Mouse (Mus musculus): Measurements from ENCODE around the gene Sc5d.

Sc5d gene

GRCm38 (mm10) chr9:42249112-42249511 is 14.9 kb downstream of the Sc5d start:
- no peak for DNase-seq

DNA sequence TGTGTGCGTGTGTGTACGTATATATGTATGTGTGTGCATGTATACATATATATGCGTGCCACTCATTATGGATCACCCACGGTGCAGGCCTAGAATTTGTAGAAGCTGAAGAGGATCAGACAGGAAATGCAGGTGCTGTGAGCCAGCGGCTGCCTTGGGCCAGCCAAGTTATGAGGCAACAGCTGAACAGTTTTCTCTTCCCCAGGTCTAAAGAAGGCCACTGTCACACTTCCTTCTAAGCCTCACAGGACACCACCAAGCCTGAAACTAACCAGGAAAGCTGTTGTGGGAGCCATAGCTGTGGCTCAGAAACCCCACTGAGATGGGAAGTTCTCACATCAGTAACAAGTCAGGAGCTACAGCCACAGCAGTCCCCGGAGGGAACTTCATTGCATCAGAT is 17.4 kb downstream of the Sc5d start:
- DNase-seq = no peak

- DNase-seq = no peak
Observed at GRCm38 (mm10) chr9:42244173-42244572, 19.9 kb downstream of the Sc5d start.

GRCm38 (mm10) chr9:42241021-42241420 is 23.0 kb downstream of the Sc5d start:
- DNase-seq = peak; percentile 69 to 70

GRCm38 (mm10) chr9:42240583-42240992 is 23.5 kb downstream of the Sc5d start:
- peak; percentile 72 to 79 for DNase-seq

DNA sequence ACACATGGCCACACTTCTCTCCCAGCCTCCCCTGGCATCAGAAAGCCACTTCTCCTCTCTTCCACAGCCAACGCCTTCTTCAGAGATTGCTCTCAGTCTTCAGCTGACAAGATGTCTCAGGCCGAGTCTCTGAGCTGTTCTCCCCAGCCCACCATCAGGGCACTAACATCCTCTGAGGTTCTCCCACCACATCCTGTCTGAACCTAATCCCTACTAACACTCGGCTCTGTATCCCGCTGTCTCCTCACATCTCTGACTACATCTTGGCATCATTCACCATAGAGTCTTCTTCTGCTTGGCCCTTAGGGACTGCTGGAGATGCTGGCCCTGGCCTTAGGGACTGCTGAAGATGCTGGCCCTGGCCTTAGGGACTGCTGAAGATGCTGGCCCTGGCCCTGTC is 25.2 kb downstream of the Sc5d start:
- DNase-seq = peak in 1 of 2 experiments; percentile 26

DNA sequence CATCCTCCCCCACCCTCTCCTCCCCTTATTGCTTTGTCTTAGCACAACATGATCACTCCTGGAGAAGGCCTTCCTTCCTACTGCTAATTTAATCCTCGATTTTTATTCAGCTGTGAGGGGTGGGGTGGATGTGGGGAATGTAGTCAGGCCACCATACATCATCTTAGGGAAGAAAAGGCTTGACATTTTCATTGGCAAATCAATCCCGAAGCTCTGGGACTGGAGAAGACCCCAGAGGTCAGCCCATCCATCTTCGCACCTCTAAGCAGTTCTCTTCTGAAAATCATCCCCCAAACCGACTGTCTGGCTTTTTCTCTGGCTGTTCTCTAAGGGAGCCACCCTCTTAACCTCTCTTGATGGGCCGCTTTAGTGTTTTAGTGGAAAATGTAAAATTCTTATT is 32.9 kb downstream of the Sc5d start:
- DNase-seq = no peak

DNA sequence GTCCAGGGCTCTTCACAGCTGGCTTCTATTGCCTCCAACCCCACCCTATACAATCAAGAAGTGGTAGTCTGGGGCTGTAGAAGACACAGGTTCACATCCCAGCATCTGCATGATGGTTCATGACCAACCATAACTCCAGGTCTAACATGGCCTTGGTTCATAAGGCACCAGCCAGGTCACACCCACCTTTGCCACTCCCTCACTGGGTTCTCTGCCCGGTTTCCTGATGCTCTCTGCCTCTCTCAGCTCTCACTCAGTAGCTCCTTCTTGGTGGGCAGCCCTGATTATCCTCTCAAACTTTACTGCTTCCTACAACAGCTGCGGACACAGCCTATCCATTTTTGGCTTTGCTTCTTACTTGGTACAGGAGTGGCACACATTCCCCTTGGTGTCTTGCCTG is 33.7 kb downstream of the Sc5d start:
- peak; percentile 26 to 32 for DNase-seq

DNA sequence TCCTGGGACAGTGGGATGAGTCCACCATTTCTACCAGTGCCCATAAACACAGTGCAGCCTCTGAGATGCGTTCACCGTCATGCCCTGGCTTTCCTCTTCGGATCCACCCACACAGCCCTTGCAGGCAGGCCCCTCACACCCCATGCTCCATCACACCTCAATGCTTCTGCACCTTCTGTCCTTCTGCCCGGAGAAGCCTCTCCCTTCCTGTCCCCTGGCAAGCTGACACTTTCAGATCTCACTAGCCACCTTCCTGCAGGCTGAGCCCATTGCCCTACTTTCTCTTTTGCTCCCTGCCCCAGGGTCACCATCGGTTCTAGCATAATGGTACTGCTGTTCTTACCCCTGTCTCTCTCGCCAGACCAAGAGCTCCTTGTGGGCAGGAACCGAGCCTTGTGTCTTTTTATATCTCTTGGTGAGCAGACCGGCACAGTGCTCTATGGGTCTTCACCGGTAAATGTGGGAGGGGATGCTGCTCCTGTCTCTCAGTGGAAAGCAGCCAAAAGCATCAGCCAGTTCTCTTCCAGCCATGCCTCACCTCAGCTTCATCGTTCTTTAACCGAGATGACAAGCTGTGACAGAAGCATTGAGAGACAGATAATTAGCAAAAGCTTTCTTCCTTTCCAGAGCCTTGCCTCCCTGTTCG is 34.5 kb downstream of the Sc5d start:
- DNase-seq = peak; percentile 84 to 88

GRCm38 (mm10) chr9:42227804-42228203 is 36.3 kb downstream of the Sc5d start:
- DNase-seq = no peak

- DNase-seq = no peak
Observed at GRCm38 (mm10) chr9:42219001-42219660, 44.9 kb downstream of the Sc5d start.

- DNase-seq = peak; percentile 44 to 58
Observed at GRCm38 (mm10) chr9:42217685-42218084, 46.4 kb downstream of the Sc5d start.

DNA sequence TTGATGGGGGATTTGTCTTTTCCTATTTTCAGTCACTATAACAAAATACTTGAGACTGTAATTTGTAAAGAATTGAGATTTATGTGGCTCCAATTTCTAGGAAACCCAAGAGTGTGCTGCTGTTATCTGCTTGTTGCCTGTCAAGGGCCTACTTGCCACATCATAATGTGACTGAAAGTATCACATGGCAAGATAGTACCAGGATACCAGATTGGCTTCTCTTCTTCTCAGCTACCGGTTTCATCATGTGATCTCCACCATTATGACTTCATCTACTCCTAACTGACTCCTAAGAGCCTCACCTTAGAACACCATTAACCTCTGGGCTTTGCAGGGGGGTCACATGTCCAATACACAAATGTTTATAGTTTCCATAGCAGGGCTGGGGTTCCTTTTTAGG is 49.9 kb downstream of the Sc5d start:
- DNase-seq = no peak

DNA sequence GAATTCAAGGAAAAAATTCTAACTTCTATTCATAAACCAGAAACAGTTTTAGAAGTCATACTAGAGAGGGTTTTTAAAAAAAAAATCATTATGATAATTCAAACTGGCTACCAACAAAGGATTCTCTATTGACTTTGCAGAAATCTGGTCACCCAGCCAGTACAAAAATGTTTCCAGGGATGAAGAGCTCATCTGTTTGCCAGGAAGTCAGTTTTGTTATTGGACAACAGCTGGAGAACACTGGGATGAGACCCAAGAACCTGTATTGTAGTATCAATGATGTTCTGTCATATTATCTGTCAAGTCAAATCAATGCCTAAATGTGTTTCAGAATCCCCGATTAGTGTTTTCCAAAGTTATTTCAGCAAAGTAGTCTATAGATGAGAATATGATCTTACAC is 50.9 kb downstream of the Sc5d start:
- DNase-seq = no peak

GRCm38 (mm10) chr9:42209666-42210065 is 54.4 kb downstream of the Sc5d start:
- DNase-seq = no peak

DNA sequence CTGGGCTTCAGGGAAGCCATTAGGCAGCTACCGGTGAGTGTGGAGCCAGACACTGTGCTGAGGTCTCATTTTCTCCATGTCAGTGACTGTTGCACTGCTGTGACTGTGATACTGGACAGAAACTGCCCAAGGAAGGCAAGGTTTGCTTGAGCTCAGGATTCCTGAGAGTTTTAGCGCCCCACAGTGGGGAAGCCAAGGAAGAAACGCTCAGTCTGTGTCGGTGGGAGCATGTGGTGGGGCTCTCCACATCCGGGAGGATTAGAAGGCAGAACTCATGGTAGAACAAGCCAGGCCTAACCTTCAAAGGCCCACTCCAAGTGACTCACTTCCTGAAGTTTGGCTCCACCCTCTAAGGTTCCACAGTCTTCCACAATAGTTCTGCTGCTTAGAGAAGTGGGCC is 55.6 kb downstream of the Sc5d start:
- DNase-seq = peak; percentile 72 to 85

GRCm38 (mm10) chr9:42206750-42207149 is 57.3 kb downstream of the Sc5d start:
- DNase-seq = no peak

DNA sequence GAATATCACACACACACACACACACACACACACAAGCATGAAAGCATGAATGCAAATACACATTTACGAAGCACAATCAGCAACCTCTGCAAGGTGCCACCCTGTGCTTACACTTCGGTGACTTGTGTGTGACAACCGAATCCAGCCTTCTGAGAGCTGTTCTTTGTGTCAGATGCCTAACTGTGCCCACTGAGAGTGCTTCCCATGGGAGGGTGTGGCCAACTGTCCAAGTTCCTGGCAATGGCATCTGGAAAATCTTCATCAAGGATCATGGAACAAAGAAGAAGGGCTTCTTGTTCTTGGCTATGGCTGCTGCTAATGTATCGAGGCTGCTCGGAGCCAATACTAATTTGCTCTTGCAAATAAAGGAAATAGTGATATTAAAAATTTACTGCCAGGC is 61.8 kb downstream of the Sc5d start:
- no peak for DNase-seq

Measured in cerebellum, postnatal 25 days (tissue).